Mouse (Mus musculus): ENCODE data around the gene Tagln2. TPM values are rescaled to one million over a fixed set of nuclear protein-coding genes. Genes with fewer than 3 reads are reported as not detected.

Tagln2 gene
- polyA plus RNA-seq, 1 experiment from 2014 or later = 56.9 TPM

DNA sequence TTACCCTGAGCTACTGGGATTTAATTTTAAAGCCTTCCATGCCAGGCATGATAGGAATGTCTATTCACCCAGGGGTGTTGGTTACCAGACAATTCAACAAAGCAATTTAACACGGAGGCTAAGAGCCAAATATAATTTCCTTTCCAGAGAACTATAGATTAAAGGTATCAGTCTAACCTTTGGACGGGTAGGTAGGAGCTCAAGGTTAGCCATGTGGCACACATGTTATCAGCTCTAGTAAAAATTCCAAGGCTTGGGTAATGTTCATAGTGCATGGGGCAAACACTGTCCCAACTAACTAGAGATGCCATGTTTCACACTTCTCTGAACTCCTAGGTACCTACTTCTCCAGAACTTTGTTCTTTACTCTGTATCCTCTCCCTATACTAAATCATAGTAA, 38.2 kb upstream of the Tagln2 start:
- no peak overlapping the region for H3K4me2 ChIP-seq (ENCODE audit: low read depth, low read length)
- no peaks in the 10 kb centered on the region for H3K27me3 ChIP-seq (ENCODE audit: control insufficient read depth, insufficient read depth, low read length)
- H3K4me3 ChIP-seq (ENCODE audit: low read depth, low read length) = no peak overlapping the region
- no peak overlapping the region for H3K27ac ChIP-seq (ENCODE audit: low read depth, low read length)
- H3K36me3 ChIP-seq (ENCODE audit: control insufficient read depth, insufficient read depth, low read length) = no peaks in the 10 kb centered on the region
- 85% methylated on average over 2 of the region's 2 CpGs for WGBS
- no peaks in the 10 kb centered on the region for H3K4me1 ChIP-seq (ENCODE audit: control insufficient read depth, insufficient read depth, low read length)
- no peak for ATAC-seq (ENCODE audit: low read depth)
- no peak overlapping the region for H3K9ac ChIP-seq (replicated peaks; ENCODE audit: low read depth, low read length)
- no peaks in the 10 kb centered on the region for H3K9me3 ChIP-seq (ENCODE audit: control insufficient read depth, low read length)

DNA sequence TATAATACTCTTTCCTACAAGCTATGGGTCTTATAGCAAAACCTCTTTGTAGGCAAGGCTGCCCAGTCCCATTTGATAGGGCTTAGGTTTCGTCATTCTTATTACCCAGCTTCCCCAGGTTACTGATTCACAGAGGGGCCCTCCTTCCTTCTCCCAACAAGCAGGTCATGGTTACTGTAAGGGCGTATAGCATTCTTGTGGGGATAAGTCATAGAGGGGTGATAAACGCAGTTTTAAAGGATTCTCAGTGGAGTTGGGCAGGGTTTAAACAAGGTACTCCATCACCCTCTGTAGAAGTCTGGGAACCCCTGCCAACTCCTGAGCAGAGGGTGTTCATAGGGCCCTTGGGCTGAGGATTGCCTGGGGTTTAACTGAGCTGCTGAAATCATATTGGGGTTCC, 37.3 kb upstream of the Tagln2 start:
- no peaks in the 10 kb centered on the region for H3K27me3 ChIP-seq (ENCODE audit: control insufficient read depth, insufficient read depth, low read length)
- no peak overlapping the region for H3K27ac ChIP-seq (ENCODE audit: low read depth, low read length)
- no peaks in the 10 kb centered on the region for H3K4me1 ChIP-seq (ENCODE audit: control insufficient read depth, insufficient read depth, low read length)
- H3K4me3 ChIP-seq (ENCODE audit: low read depth, low read length) = no peak overlapping the region
- no peak overlapping the region for H3K9ac ChIP-seq (replicated peaks; ENCODE audit: low read depth, low read length)
- H3K4me2 ChIP-seq (ENCODE audit: low read depth, low read length) = no peak overlapping the region
- no peaks in the 10 kb centered on the region for H3K36me3 ChIP-seq (ENCODE audit: control insufficient read depth, insufficient read depth, low read length)
- 89% methylated on average over 3 of the region's 3 CpGs for WGBS
- H3K9me3 ChIP-seq (ENCODE audit: control insufficient read depth, low read length) = no peaks in the 10 kb centered on the region
- no peak for ATAC-seq (ENCODE audit: low read depth)

DNA sequence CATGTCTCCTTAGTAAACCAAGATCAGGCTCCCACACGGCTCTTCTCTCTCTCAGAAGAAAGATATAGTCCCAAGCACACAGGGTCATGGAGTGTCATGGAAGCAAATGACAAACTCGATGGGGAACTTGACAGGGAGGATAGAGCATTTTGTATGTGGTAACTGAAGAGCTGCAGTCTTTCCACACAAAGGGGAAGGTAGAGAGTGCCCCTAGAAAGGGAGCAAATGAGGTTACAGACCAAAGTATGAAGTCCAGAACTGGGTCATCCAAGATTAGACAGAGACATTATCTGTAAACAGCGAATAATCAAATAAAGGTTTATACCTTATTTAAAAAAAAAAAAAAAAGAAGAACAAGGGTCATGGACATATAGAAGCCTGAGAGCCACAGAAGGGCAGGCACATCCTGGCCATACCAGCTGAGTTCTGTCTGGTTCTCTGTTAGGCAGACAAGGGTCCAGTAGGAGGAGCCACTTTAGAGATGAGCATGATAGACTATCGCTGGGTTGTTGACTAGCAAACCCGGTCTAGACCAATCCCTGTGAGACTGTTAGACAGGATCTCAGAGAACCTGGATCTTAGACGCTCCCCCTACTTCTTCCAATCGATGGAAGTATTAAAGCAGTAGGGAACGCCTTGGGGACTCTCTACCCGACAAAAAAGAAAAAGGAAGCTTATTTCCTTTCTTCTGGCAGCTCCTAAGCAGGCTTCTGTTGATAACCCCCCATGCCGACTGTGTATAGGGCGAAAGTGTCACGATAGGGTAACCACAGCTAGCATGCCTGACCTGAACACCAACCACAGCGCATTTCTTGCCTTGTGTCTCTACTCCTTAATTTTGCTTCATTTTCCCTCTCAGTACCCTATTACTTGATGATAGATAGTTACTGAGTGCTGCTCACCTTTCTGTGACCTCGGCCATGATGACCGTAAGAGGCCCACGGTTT, 36.2 kb upstream of the Tagln2 start:
- Histone ChIP-seq H3K27ac (ENCODE audit: low read depth, low read length) (no peak overlapping the region), H3K36me3 (ENCODE audit: control insufficient read depth, insufficient read depth, low read length) (no peaks in the 10 kb centered on the region), H3K4me2 (ENCODE audit: low read depth, low read length) (no peak overlapping the region), H3K4me3 (ENCODE audit: low read depth, low read length) (no peak overlapping the region), H3K9me3 (ENCODE audit: control insufficient read depth, low read length) (no peaks in the 10 kb centered on the region), H3K27me3 (ENCODE audit: control insufficient read depth, insufficient read depth, low read length) (no peaks in the 10 kb centered on the region), H3K9ac (replicated peaks; ENCODE audit: low read depth, low read length) (no peak overlapping the region), H3K4me1 (ENCODE audit: control insufficient read depth, insufficient read depth, low read length) (no peaks in the 10 kb centered on the region)
- 88% methylated on average over 16 of the region's 16 CpGs for whole genome bisulfite sequencing
- no peak for ATAC-seq (ENCODE audit: low read depth)

DNA sequence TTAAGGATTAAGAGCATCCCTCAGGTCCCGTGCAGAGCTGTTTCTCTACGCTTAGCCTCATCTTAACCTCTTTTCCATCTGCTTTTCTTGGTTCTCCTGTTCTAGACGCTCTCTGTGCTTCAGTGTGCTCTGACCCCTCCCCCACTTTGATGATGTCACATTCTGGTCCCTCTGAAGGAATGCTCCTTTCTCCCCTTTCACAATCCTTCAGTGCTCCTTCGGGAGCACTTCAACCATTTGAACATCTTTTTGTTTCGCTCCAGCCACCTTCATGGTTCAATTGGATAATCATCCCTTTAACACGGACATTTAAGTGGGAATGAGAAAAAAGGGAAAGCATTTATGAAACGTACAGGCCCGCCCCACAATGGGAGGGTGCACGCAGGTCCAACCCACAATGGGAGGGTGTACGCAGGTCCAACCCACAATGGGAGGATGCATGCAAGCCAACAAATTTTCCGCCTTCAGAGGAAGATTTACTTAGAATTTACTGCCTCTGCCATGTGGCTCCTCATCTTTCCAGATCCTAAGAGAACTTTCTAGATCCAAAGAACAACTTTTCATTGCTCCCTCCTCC, 31.5 kb upstream of the Tagln2 start:
- no peaks in the 10 kb centered on the region for H3K9me3 ChIP-seq (ENCODE audit: control insufficient read depth, low read length)
- H3K27ac ChIP-seq (ENCODE audit: low read depth, low read length) = no peak overlapping the region
- no peak overlapping the region for H3K4me3 ChIP-seq (ENCODE audit: low read depth, low read length)
- H3K4me1 ChIP-seq (ENCODE audit: control insufficient read depth, insufficient read depth, low read length) = no peaks in the 10 kb centered on the region
- no peak overlapping the region for H3K4me2 ChIP-seq (ENCODE audit: low read depth, low read length)
- H3K36me3 ChIP-seq (ENCODE audit: control insufficient read depth, insufficient read depth, low read length) = no peaks in the 10 kb centered on the region
- WGBS = 69% methylated on average over 11 of the region's 11 CpGs
- H3K9ac ChIP-seq (replicated peaks; ENCODE audit: low read depth, low read length) = no peak overlapping the region
- H3K27me3 ChIP-seq (ENCODE audit: control insufficient read depth, insufficient read depth, low read length) = no peaks in the 10 kb centered on the region
- ATAC-seq (ENCODE audit: low read depth) = no peak

DNA sequence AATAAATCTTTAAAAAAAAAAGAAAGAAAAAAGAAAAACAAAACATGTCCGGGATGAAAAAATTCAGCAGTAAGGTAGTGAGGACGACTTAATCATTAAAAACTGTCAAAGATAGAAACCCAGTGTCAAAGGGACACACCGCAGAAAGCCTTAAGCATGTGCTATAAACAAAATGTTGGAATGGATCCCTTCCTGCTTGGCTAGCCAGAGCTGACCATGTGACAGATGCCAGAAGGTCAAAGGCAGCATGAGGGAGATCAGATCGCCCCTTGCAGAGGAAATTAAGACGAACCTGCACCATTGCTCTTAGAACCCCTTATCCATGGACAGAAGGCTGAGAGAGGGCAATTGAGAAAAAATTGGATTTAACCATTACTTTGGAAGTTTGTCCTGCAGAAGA, 30.5 kb upstream of the Tagln2 start:
- no peaks in the 10 kb centered on the region for H3K4me1 ChIP-seq (ENCODE audit: control insufficient read depth, insufficient read depth, low read length)
- no peaks in the 10 kb centered on the region for H3K36me3 ChIP-seq (ENCODE audit: control insufficient read depth, insufficient read depth, low read length)
- H3K27me3 ChIP-seq (ENCODE audit: control insufficient read depth, insufficient read depth, low read length) = no peaks in the 10 kb centered on the region
- ATAC-seq (ENCODE audit: low read depth) = no peak
- H3K4me2 ChIP-seq (ENCODE audit: low read depth, low read length) = no peak overlapping the region
- H3K4me3 ChIP-seq (ENCODE audit: low read depth, low read length) = no peak overlapping the region
- H3K9ac ChIP-seq (replicated peaks; ENCODE audit: low read depth, low read length) = no peak overlapping the region
- no peak overlapping the region for H3K27ac ChIP-seq (ENCODE audit: low read depth, low read length)
- 89% methylated on average over 5 of the region's 5 CpGs for WGBS
- no peaks in the 10 kb centered on the region for H3K9me3 ChIP-seq (ENCODE audit: control insufficient read depth, low read length)

DNA sequence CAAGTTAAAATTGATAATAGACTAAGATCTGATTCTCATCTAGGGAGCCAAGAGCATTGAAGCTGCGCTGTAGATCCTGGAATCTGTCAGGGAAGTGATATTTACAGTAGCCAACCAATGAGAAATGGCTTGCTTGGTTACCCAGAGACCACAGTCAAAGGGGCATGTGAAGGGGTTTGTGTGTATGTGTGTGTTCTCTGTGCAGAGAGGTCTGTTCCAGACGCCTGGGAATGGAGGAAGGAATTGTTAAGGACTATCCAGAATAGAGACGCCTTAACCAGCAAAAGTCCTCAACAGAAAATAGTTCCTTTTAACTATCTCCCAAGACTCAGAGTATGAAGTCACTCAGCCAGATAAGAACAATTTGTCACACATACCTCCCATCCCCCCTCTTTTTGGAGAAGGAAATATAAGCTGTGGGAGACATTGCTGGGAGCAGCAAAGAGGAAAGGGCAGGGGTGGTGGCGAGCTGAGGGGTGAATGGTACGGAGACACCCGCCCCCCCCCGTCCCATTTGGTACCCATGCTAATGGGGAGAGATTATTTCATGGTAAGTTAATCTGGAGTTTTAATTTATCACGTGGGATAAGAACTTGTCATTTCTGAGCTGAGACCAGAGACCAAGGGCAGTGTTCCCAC, 29.9 kb upstream of the Tagln2 start:
- Histone ChIP-seq H3K36me3 (ENCODE audit: control insufficient read depth, insufficient read depth, low read length) (no peaks in the 10 kb centered on the region), H3K27ac (ENCODE audit: low read depth, low read length) (no peak overlapping the region), H3K4me3 (ENCODE audit: low read depth, low read length) (no peak overlapping the region), H3K27me3 (ENCODE audit: control insufficient read depth, insufficient read depth, low read length) (no peaks in the 10 kb centered on the region), H3K9me3 (ENCODE audit: control insufficient read depth, low read length) (no peaks in the 10 kb centered on the region), H3K4me1 (ENCODE audit: control insufficient read depth, insufficient read depth, low read length) (no peaks in the 10 kb centered on the region), H3K9ac (replicated peaks; ENCODE audit: low read depth, low read length) (no peak overlapping the region), H3K4me2 (ENCODE audit: low read depth, low read length) (no peak overlapping the region)
- 74% methylated on average over 8 of the region's 8 CpGs for WGBS
- no peak for ATAC-seq (ENCODE audit: low read depth)

DNA sequence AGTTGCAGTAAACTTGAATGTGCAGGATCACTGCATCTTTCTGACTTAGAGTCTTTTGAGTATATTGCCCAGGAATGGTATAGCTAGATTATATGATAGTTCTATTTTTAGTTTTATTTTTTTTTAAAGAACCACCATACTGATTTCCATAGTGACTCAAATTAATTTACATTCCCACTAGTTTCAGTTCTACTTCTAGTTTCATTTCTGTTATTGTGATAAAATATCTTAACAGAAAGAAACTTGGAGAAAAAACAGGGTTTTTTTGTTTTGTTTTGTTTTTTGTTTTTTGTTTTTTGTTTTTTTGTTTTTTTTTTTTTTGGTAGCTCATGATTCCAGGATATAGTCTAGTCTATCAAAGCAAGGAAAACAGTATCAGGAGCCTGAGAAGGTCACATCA, 26.9 kb upstream of the Tagln2 start:
- Histone ChIP-seq H3K27ac (ENCODE audit: low read depth, low read length) (no peak overlapping the region), H3K4me3 (ENCODE audit: low read depth, low read length) (no peak overlapping the region), H3K36me3 (ENCODE audit: control insufficient read depth, insufficient read depth, low read length) (no peaks in the 10 kb centered on the region), H3K4me1 (ENCODE audit: control insufficient read depth, insufficient read depth, low read length) (no peaks in the 10 kb centered on the region), H3K4me2 (ENCODE audit: low read depth, low read length) (no peak overlapping the region), H3K27me3 (ENCODE audit: control insufficient read depth, insufficient read depth, low read length) (no peaks in the 10 kb centered on the region), H3K9me3 (ENCODE audit: control insufficient read depth, low read length) (no peaks in the 10 kb centered on the region), H3K9ac (replicated peaks; ENCODE audit: low read depth, low read length) (no peak overlapping the region)
- ATAC-seq (ENCODE audit: low read depth) = no peak

DNA sequence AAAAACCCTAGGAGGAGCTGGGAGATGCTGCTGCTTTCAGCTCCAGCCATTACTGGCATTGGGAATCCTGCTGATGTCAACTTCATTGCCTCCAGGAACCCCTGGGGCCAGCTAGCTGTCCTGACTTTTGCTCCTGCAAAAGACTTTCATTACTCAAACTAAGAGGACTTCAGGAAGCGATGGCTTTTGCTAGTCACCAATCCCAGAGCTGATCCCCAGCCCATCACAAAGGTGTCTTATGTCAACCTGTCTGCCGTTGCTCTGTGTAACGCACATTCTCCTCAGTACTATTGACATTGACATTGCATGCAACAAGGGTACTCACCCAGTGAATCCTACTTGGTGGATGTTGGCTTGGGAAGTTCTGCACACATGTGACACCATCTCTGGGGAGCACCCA, 25.7 kb upstream of the Tagln2 start:
- 89% methylated on average over 3 of the region's 3 CpGs for WGBS
- Histone ChIP-seq H3K36me3 (ENCODE audit: control insufficient read depth, insufficient read depth, low read length) (no peaks in the 10 kb centered on the region), H3K9me3 (ENCODE audit: control insufficient read depth, low read length) (no peaks in the 10 kb centered on the region)

More for the DNA sequence above, 25.7 kb upstream of the Tagln2 start:
- Histone ChIP-seq H3K4me3 (ENCODE audit: low read depth, low read length) (no peak overlapping the region), H3K27me3 (ENCODE audit: control insufficient read depth, insufficient read depth, low read length) (no peaks in the 10 kb centered on the region), H3K4me1 (ENCODE audit: control insufficient read depth, insufficient read depth, low read length) (no peaks in the 10 kb centered on the region), H3K4me2 (ENCODE audit: low read depth, low read length) (no peak overlapping the region), H3K27ac (ENCODE audit: low read depth, low read length) (no peak overlapping the region), H3K9ac (replicated peaks; ENCODE audit: low read depth, low read length) (no peak overlapping the region)
- no peak for ATAC-seq (ENCODE audit: low read depth)

Data from neural tube, embryonic 14.5 days (tissue).